Mouse (Mus musculus) fibroblast of lung, adult 2 months (primary cell): ENCODE data around the gene Jade2.
A peak's percentile ranks its signal among the peaks of the same experiment; 100 is the strongest.

ENCODE experiments used
- DNase-seq: peaks from one replicate; pipeline ENCODE4 v3.0.0-alpha.2; 2011; ENCODE audit warnings: low read depth

Gene Jade2

DNA sequence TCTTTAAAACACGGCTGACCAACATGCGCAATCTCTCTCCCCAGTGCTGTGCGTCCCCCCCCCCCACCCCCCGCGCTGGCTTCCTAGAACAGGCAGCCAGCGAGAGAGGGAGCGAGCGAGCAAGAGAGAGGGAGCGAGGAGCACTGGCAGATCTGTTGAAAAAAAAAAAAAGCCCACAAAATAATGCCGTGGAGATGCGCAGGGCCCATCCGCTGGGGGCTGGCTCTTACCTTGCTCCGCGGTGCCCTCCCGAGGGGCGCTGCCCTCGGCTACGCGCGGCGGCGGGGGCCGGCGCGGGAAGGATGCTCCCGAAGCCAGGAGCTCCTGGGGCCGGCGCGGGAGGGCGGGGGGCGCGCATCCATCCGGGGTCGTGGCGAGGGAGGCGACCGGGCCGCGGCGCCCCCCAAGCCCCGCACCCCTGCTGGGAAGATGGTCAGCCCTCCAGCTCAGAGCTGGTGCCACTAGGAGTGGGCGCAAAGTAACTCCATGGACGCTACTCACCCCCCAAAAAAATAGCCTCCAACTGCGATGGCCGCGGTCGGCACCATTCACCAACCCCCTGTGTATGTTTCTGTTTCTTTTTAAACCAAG lies at the start of gene Jade2:
TSS of gene Jade2 (minus strand) at position 573 of the 591 bp plus-strand sequence.
- DNase-seq, result no peak

DNA sequence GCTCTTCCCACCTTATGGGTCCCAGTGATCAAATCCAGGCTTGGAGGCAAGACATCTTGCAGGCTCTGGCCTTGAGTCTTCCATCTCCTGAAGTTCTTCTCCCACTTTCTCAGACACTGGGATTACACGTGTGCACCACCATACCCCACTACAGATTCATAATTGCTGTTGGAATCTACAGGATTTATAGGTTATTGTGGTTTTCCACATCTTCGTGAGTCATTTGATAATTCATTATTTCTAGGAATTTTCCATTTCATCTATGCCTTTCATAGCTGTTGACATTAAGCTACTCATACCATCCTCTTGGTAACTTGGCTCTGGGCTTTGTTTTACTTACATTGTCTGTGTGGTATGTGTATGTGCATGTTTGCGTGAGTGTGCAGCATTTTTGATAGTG lies 46.8 kb upstream of the Jade2 start:
- no peak for DNase-seq

DNA sequence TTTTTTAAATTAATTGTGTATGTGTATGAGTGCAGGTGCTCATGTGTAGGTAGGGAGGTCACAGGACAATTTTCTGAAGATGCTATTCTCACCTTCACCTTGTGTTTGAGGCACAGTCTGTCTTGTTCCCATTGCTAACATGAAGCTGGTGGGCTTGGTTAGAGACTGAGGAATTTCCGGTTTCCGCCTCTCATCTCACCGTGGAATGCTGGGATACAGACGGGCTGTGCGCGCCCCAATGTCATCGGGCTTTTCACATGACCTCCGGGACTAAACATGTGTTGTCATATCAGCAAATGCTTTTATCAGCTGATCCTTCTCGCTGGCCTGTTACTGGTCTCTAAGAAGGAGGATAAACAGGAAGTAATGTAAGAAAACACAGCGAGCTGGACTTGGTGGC lies 42.2 kb upstream of the Jade2 start:
- DNase-seq, result no peak

DNA sequence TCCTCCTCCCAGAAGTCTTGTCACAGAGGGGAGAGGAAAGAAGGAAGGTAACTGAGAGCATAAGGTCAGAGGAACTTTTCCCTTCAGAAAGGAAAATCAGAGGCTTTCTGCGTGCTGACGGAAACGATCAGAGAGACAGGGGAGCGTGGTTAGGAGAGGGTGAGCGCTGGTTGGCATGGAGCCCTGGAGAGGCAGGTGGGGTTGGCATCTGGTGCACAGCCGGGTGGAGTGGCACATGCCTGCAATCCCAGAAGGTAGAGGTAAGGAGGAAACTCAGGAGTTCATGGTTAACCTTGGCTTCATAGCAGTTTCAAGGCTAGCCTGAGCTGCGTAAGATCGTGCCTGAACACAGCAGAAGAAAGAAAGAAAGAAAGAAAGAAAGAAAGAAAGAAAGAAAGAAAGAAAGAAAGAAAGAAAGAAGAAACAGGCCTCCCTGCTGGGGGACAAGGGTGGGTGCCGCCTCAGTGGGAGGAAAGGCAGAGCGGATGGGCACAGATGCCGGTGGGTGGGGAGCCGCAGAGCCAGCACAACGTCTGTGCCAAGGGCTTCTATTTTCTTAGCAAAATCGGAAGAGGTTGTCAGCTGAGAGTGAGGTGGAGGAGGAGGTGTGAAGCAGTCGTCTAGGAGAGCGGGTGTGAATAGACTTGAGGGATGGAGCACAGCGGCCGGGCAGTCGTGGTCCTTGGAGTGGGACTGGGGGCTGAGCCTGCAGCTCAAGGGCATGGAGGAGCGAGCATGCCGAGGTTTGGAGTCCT lies 41.0 kb upstream of the Jade2 start:
- no peak for DNase-seq

DNA sequence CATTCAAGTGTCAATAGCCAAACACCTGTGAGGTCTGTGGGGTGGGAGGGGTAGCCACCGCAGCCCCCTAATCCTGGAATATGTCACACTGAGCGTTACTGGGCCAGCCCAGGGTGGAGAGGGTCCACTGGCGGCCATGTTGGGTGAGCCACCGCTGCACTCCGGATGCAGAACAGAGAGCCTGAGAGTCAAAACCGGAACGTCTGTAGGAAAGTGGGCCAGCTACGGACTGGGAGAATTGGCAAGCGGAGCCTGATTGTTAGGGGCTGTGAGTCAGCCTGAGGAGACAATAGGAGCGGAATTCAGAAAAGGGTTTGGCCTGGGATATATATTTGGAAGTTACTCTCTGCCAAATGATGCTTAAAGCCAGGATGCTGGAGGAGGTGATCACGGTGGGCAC lies 39.9 kb upstream of the Jade2 start:
- DNase-seq, result no peak

DNA sequence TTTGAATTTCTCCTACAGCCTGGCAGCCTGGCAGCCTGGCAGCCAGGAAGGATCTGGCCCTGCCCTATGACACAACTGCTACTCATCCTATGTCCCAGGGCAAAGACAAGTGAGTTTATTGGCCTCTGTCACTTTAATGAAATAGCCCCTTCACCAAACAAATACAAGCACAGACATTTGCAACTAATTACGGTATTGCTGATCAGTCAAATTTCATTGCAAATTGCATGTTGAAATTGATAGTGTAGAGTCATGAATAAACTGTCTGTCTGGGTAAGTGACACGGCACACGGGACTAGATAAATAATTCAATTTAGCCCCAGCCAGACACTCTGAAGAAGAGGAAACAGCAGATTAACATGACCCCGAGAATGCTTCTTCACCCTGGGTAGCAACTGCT lies 38.6 kb upstream of the Jade2 start:
- no peak for DNase-seq

DNA sequence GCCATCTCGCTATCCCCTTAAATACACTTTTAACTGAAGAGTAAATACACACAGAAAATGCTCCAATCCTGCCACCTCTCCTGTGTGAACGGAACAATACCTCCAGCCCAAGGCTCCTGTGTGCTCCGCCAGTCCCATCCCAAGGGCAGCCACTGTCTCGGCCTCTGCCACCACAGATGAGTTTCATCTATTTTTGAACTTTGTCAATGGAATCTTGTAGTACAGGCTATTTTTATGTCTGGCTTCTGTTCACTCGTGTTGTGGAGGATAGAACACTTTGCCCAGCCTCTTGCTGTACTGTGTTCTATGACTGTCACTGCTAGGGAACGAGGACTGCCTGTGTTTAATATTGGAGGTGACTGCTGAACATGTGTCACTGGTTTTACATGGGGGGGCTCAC lies 28.2 kb upstream of the Jade2 start:
- no peak for DNase-seq

DNA sequence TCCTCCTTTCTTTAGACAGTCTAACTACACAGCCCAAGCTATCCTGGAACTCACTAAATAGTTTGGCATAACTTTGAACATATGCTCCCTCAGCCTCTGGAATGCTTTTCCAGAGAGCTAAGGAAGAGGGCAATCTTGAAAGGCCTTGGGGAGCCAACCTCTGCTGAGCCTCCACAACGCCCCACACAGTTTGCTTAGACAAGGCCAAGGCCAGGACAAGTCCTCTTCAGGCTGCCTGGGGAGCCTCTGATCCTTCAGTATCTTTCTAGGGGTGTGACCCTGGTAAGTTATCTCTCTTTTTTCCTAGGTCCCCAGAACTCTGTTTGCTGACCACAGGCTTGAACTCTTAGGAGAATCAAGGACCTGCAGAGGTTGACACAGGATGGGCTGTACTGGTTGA lies 26.6 kb upstream of the Jade2 start:
- DNase-seq, result no peak

DNA sequence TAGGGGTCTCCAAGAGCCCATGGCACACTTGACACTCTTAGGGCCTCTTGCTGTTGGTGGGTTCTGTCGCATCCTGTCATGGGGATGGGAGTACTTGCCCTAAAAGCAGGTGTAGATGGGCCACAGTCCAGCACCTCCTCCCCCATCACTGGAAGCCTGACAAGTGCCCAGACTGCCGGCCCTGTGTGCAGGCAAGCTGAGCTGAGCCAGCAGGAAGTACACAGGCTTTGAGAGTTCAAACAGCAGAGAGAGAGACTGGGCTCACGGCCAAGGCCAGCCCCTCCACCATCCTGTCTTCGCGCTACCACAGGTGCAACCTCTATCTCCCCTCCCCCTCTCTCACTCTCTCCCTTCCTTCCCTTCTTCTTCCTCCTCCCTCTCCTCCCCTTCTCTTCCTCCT lies 26.2 kb upstream of the Jade2 start:
- DNase-seq, result no peak

DNA sequence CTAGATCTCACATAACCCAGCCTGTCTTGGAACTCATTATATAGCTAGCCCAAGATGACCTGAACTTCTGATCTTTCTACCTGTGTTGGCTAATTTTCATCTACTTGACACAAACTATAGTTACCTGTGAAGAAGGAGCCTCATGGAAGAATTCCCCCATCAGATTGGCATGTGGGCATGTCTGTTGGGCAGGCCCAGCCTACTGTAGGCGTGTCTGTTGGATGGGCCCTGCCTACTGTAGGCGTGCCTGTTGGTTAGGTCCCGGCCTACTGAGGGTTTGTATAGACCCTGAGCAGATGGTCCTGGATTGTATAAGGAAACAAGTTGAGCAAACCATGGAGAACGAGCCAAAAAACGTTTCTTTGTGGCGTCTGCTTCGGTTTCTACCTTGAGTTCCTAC lies 24.3 kb upstream of the Jade2 start:
- no peak for DNase-seq

DNA sequence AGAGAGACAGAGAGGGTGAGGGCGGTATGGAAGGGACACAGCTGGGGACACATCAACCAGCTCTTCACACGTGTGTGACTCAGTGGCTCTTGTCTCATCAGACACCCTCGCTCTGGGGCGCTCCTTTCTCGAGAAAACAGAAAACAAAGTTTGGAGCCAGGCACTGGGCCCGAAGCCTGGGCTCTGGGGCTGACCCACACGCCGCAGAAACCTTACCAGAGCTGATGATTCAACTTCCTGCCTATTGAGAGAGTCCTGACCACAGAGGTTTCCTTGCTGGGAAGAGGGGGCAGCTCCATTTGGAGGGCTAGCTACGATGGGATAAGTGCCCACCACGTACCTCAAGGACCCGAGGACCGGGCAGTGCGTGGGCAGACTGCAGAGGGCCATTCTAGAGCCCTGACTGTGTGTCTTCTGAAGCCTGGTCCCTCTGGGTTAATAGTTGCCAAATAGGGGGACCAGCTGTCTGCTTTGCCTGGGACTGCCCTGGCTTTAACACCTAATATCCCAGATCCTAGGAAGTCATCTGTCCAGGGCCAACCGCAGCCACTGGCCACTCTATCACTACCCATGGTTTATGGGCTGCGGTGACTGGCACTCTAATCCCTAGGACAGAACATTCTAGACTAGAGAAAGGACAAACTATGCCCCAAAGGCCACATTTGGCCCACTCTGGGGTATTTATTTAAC lies 23.7 kb upstream of the Jade2 start:
- DNase-seq, result no peak

DNA sequence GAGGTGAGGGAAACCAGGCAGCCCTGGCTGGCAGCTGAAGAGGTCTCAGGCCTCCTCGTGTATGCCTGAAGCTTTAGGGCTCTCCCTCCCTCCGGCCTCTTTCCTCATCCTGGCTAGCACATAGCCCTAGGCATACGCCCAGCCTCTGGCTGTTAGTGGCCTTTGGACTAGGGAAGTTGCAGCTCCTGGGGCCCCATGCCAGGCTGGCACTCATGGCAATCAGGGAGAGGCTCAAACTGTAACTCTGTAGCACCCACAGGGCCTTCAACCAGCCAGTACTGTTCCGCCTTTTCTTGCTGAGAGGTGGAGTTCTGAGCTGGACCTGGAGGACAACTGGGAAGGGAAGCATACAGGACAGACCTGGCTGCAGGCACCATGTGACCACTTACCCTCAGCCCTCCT lies 19.5 kb upstream of the Jade2 start:
- DNase-seq, result no peak

DNA sequence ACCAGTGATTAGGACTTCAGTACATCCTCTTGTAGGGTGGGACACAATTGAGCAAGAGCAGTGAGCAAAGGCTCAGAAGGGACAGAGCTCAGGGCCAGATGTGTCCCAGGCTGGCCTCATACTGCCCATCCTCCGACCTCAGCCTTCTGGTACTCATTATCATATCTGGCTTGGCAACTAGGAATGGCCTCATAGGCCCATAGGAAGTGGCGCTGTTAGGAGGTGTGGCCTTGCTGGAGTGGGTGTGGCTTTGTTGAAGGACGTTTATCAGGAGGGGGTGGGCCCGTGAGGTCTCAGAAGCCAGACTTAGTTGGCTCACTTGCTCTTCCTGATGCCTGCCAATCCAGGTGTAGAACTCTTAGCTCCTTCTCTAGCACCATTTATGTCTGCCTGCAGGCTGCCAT lies 18.3 kb upstream of the Jade2 start:
- no peak for DNase-seq

DNA sequence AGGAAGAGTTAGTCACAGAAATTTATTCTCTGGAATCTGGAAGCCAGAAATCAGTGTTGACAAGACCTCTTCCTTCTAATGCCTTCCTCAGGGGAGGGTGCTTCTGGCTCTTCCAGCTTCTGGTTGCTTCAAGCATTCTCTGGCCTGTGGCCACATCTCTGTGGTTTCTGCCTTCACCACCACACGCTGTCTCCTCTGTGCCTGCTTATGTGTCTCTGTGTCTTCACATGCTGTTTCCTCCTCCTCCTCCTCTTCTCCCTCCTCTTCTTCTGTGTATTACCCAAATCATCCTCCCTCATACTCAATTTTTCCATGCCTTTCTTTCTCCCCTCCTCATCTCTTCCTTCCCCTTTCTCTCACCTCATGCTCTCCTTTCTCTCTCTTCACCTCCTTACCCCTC lies 17.6 kb upstream of the Jade2 start:
- DNase-seq, result no peak

DNA sequence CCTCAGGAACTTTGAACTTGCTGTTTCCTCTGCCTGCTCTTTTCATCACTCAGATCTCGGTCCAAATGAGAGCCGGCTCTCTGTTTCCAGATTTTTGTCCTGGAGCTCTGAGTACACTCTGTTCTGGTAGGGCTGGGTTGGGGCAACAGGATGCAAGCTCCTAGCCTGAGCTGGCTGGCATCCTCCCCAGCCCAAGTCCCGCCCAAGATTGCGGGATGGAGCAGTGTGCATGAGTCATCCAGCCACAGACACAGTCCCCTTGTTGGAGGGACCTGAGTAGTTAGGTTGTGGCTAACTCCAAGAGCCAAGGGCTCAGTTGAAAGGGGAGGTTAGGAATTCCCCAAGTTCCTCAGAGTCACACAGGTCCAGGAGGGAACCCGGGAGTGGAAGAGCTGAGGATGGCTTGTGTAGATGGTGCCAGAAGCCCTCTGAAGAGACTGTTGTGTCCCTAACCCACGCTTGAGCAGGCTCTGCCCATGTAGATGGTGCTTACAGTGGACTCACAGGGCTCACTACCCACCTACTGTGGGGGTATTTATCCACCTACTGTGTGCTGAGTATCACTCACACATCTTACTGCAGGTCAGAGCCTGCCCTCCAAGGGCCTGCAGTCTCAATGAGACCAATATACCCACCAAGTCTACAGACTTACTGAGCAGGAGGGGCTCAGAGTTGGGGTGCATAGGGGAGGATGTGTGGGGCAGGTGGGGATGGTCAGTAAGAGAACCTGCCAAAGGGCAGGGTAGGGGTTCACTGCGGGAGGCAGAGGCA lies 17.0 kb upstream of the Jade2 start:
- DNase-seq, result peak; percentile 95

DNA sequence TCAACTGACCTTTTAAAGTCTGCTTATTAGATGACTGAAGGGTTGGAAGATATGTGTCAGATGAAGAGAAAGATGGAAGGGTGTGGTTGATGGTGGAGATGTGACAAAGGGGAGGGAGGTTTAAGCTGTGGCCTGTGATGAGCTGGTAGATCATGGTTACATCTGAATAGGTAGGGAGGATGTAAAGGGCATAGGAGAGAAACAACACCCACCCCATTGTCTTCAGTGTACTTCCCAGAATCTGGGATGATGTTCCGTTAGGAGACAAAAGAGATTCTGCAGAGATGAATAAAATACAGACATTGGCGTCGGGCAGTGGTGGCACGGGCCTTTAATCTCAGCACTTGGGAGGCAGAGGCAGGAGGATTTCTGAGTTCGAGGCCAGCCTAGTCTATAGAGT lies 15.7 kb upstream of the Jade2 start:
- no peak for DNase-seq

DNA sequence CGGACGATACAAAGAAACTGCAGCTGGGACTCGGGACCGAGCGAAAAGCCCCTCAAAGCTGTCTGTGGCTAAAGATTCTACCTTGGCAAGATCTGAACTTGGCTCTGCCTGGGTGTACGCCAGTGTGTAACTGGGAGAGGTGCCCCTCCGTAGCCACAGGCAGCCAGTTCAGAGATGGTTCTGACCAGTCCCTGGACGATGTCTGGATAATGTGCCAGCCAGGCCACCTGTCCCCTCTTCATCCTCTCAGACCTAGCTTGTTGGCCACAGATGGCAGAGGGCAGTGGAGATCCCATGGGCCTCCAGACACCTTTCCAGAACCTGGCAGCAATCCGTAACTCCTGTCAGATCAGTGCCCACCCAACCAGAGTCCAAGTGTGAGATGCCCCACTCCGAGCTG lies 9.8 kb upstream of the Jade2 start:
- DNase-seq, result no peak

DNA sequence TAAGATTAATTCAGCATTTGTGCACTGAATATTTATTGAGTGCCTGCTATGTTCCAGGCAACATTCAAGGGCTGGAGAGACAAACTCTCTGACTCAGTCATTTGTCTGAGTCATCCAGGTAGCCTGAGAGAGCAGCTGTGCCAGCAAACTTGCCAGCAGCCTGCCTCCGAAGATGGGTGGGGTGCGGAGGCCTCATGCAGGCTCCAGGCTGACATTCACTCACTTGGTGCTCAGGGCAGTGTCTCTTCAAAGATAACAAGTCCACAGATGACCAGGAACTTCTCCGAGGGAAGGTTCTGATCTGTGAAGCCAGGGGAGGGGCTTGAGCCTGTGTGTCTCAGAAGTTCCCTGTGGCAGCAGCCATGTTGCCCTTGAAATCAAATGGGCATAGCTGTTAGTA lies 8.6 kb upstream of the Jade2 start:
- no peak for DNase-seq

DNA sequence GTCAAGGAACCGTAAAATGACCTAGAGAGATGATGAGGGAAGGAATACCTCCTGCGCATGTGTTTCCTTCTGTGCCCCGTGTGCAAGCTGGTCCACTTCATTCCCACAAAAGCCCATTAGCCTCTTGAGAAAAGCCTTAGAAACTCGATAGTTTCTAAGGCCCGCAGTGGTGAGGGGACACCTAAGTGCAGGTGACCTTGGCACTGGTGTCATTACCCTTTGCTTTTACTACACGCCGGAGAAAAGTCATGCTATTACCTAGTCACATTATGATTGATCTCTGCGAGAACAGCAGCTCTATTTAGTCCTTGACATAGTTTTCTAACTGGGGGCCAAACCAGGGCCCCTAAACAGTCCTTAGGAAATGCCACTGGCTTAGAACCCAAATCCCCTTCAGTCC lies 3.2 kb upstream of the Jade2 start:
- DNase-seq, result no peak

DNA sequence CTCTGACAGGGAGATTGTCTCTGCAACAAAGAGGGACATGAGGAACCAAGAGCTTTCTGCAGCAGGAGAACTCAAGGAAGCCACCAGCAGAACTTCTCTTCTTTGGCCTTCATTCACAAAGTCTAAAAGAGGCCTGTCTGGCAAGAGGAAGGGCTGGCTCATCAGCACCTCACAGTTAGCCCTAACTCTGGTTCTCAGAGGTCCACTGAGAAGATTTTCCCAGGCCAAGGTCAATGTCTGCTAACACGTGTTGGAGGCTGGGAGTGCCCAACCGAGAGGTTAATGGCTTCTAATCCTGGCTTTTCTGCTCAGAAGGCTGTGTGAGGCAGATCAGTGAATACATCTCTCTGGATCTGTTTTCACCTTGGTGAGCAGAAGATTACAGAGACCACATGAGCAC lies 2.1 kb upstream of the Jade2 start:
- DNase-seq, result no peak

DNA sequence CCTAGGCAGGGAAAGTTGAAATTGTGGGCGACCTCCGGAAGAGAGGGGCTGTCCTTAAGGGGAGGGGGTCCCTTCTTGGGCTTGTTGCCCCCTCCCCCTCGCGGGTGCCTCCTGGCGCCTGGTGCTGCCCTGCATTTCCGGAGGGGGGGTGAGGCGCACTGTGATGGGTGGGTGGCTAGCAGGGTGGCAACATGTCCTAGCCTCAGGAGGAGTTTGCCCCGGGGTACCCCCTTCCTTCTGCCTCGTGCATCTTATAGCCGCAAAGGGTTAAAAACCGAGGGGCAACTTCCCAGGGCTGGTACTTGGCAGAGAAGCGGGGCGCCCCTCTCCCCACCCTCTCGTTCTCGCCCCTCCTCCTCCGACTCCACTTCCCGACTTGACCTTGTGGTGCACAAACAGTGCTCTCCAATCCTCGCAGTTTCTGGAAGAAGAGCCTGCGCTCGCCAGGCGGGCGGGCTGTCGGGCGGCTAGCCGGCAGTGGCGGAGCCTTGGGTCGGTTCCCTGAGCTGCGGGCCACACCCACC lies 1.1 kb upstream of the Jade2 start:
- DNase-seq, result no peak

DNA sequence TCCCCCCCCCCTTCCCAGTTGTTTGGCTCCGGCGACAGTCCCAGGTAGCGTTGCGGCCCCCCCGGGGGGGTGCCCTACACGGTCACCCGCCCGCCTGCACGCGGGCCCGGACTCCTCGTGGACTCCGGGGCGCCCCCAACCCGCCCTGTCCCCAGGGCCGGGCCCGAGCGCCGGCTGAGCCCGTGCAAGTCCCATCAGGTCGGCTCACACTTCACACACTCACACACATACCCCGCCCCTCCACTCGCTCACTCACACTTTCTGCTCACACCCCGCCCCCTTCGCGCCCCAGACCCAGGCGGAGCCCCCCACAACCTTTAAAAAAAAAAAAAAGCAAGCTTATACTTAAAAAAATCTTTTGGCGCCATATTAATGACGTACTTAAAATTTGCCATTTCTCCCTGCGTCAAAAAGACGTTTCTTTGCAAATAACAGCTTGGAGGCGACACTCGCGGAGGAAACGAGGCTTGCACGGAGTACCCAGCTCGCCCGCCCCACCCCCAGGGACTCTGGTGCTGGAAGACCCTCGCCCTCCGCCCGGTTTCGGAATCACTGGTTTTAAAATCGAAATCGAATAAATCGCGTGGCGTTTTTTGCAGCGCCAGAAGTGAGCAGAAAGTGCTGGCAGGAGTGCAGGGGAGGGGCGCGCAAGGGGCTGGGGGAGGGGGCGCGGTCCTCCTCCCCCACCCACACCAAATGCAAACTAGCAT lies 520 bp upstream of the Jade2 start:
- no peak for DNase-seq
